Mouse (Mus musculus): ENCODE results near the gene Sox10.

DNA sequence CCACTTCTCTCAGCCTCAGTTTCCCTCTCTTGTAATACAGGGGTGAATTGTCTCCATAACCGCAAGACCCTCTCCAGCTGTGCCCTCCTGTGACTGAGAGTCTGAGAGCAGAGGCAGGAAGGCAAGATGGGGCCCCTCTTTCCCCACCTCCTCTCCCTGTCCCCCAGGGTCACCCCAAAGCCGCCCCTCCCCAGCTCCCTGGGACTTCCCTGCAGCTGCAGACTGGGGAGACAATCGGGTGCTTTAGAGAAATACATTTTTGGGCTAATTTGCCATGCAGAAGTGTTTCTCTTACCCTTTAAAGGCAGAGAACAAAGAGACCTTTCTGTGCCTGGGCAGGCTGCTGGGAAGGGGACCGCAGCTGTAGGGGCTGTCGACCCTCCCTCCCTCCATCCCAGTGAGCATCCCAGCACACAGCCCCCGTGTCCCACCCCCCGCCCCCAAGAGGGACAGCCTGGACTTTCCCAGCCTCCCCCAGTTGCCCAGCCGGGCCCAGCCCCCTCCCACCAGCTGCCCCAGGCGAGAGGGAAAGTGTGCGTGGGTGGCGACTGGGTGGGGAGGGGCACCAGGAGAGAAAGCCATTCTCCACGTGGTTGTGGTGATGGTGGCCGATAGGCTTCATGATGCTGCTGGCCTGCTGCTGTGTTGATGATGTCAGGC lies 36.6 kb upstream of the Sox10 start:
- TF ChIP-seq POLR2A (IDR thresholded peaks at IDR 0.05; ENCODE audit: low read depth, low read length) (no peak), CTCF (conservative IDR thresholded peaks at IDR 0.05; ENCODE audit: insufficient read depth, insufficient read length, low read depth, low read length) (no peak)
